Mouse (Mus musculus) adrenal gland, postnatal 25 days (tissue): ENCODE measurements around the gene Tmem170b. TPM values are rescaled to one million over a fixed set of nuclear protein-coding genes. Genes with fewer than 3 reads are reported as not detected.
"Not testable (repeated sequence)": the region's sequence is repeated elsewhere in the genome, so short reads cannot be mapped to it uniquely, and the experiment has no call there.

Experiments used
- DNase-seq: peaks from one replicate; pipeline ENCODE4 v3.0.0; 2021; ENCODE audit warnings: mixed read lengths
- total RNA-seq: library from RNA; stranded (reverse); gene quantifications from 2 replicates; pipeline ENCODE4 v1.2.3, GENCODE M21; 2021

The Tmem170b gene
- total RNA-seq, 1 experiment from 2014 or later: 30.1 TPM

- no peak for DNase-seq
Measured at GRCm38 (mm10) chr13:41670386-41671130, 64.9 kb downstream of the Tmem170b start.

- no peak for DNase-seq
Measured at GRCm38 (mm10) chr13:41671136-41671705, 65.5 kb downstream of the Tmem170b start.

GRCm38 (mm10) chr13:41672904-41673303, 67.2 kb downstream of the Tmem170b start:
- DNase-seq: not testable (repeated sequence)

GRCm38 (mm10) chr13:41673541-41673940, 67.8 kb downstream of the Tmem170b start:
- DNase-seq: no peak

GRCm38 (mm10) chr13:41674608-41675007, 68.9 kb downstream of the Tmem170b start:
- DNase-seq: not testable (repeated sequence)

GRCm38 (mm10) chr13:41675498-41675897, 69.8 kb downstream of the Tmem170b start:
- no peak for DNase-seq

GRCm38 (mm10) chr13:41675966-41676835, 70.5 kb downstream of the Tmem170b start:
- no peak for DNase-seq

- no peak for DNase-seq
Measured at GRCm38 (mm10) chr13:41676836-41677186, 71.1 kb downstream of the Tmem170b start.

- DNase-seq: no peak
Measured at GRCm38 (mm10) chr13:41680854-41681549, 75.3 kb downstream of the Tmem170b start.

- DNase-seq: no peak
Measured at GRCm38 (mm10) chr13:41682341-41683119, 76.8 kb downstream of the Tmem170b start.

- DNase-seq: no peak
Measured at GRCm38 (mm10) chr13:41683356-41684012, 77.8 kb downstream of the Tmem170b start.

GRCm38 (mm10) chr13:41685499-41685898, 79.8 kb downstream of the Tmem170b start:
- DNase-seq: no peak

GRCm38 (mm10) chr13:41689055-41689454, 83.3 kb downstream of the Tmem170b start:
- no peak for DNase-seq

GRCm38 (mm10) chr13:41689598-41690045, 83.9 kb downstream of the Tmem170b start:
- DNase-seq: no peak

Other genes with a start within 250 kb of the Tmem170b start
- gene Nedd9, start 118.5 kb upstream of the Tmem170b start, total RNA-seq: 22.7 and 32.3 TPM in 2 replicates
- gene Adtrp, start 241.8 kb downstream of the Tmem170b start, total RNA-seq: 20.6 and 32.9 TPM in 2 replicates